Mouse (Mus musculus): ENCODE data around the gene Gm15127. TPM values are rescaled to one million over a fixed set of nuclear protein-coding genes. Genes with fewer than 3 reads are reported as not detected.

The Gm15127 gene
- total RNA-seq (2023): not detected

GRCm38 (mm10) chrX:148663298-148663697 is at the start of gene Gm15127:
Gm15127 (plus strand) TSS chrX:148663598.

GRCm38 (mm10) chrX:148615053-148615452 is 48.3 kb upstream of the Gm15127 start, which contains the start of gene Gm8334:
Gm8334 (minus strand) TSS chrX:148615153.

Other genes starting within 250 kb of the Gm15127 start
- not detected for gene Gm15114, start 174.6 kb upstream of the Gm15127 start, total RNA-seq (2023)
- gene Gm8334, start 48.4 kb upstream of the Gm15127 start, total RNA-seq (2023): not detected
- not detected for gene Luzp4, start 194.0 kb downstream of the Gm15127 start, total RNA-seq (2023)